Mouse (Mus musculus): ENCODE data around the gene Ppp6r2. TPM values are rescaled to one million over a fixed set of nuclear protein-coding genes. Genes with fewer than 3 reads are reported as not detected.

The Ppp6r2 gene
- total RNA-seq, 2 experiments from 2014 or later = 161 to 171 TPM

DNA sequence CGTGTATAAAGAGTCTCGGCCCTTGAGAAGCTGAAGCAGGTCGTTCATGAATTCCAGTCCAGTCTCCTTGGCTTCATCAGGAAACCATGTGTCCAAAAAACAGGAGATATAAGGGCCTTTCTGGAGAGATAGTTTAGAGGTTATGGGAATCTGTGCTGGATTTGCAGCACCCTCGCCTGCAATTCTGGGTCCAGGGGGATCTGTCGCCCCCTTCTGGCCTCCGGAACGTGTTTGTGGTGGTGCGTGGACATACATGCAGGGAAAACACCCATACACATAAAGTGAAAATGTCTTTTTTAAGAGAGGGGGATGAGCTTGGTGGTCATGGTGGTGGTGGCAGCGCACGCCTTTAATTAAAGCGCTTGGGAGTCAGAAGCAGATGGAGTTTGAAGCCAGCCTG is 104.8 kb downstream of the Ppp6r2 start:
- peak; percentile 29 for TF ChIP-seq CTCF (IDR thresholded peaks at IDR 0.05)
- intact Hi-C loops (cut with DNase I) = no loop called here
- DNase-seq (ENCODE audit: extremely low spot score in 1 of 2, low spot score in 2 of 2) = no peak
- H3K27ac ChIP-seq = no peak overlapping the region
- no peak overlapping the region for H3K4me3 ChIP-seq

GRCm38 (mm10) chr15:89321264-89321663 is 109.9 kb downstream of the Ppp6r2 start:
- no peak for DNase-seq (ENCODE audit: extremely low spot score in 1 of 2, low spot score in 2 of 2)
- intact Hi-C loops (cut with DNase I) = no loop called here
- no peak for TF ChIP-seq CTCF (IDR thresholded peaks at IDR 0.05)
- no peak overlapping the region for H3K4me3 ChIP-seq
- H3K27ac ChIP-seq = no peak overlapping the region

DNA sequence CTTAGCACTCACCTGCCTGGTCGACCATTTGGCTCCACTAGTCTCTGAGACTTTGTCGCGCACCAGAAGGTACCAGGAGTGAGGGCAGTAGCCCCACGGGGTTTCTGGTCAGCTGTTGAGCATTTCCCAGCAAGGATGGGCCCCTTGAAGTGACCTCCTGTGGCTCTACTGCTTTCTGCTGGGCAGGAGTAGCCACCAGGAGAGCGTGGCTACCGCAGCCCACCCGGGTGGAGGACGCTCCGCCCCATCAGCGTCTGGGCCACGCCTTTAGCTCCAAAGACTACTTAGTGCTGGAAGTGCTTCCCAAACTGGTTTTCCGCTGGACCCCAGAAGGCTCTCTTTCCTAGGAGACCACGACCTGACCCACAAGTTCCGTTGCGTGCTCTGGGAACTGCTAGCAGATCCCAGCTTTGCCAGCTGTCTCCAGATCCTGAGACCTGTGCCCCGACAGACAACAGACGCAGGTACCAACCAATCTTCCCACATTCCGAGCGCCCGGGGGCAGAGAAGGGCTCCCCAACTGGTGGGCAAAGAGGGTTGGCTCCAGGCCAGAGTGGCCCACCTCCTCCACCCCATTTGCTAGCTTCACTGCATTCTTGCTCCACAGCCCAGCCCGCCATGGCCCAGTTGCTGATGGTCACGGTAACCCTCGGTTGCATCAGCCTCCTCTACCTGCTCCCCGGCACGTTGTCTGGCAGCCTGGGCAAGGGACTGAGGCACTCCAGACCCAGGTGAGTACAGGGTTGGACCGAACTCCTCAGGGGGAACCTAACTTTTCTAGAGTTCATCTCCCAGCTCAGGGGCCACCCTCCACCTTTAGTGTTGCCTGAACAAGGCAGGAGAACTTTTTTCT is 111.5 kb downstream of the Ppp6r2 start, which contains the start of gene Adm2:
Adm2 (plus strand) TSS at position 51 of the 853 bp plus-strand sequence.
- TF ChIP-seq CTCF (IDR thresholded peaks at IDR 0.05) = no peak
- intact Hi-C loops (cut with DNase I) = no loop called here
- Histone ChIP-seq H3K4me3 (no peak within 1 kb of the TSS), H3K27ac (no peak within 1 kb of the TSS)
- no peak for DNase-seq (ENCODE audit: extremely low spot score in 1 of 2, low spot score in 2 of 2)

GRCm38 (mm10) chr15:89323656-89324055 is 112.3 kb downstream of the Ppp6r2 start:
- H3K4me3 ChIP-seq = no peak overlapping the region
- DNase-seq (ENCODE audit: extremely low spot score in 1 of 2, low spot score in 2 of 2) = no peak
- TF ChIP-seq CTCF (IDR thresholded peaks at IDR 0.05) = no peak
- intact Hi-C loops (cut with DNase I) = no loop called here
- no peak overlapping the region for H3K27ac ChIP-seq

- no peak for TF ChIP-seq CTCF (IDR thresholded peaks at IDR 0.05)
- no peak overlapping the region for H3K4me3 ChIP-seq
- no peak for DNase-seq (ENCODE audit: extremely low spot score in 1 of 2, low spot score in 2 of 2)
- intact Hi-C loops (cut with DNase I) = no loop called here
- H3K27ac ChIP-seq = no peak overlapping the region
Measured at GRCm38 (mm10) chr15:89326441-89326840, 115.1 kb downstream of the Ppp6r2 start.

DNA sequence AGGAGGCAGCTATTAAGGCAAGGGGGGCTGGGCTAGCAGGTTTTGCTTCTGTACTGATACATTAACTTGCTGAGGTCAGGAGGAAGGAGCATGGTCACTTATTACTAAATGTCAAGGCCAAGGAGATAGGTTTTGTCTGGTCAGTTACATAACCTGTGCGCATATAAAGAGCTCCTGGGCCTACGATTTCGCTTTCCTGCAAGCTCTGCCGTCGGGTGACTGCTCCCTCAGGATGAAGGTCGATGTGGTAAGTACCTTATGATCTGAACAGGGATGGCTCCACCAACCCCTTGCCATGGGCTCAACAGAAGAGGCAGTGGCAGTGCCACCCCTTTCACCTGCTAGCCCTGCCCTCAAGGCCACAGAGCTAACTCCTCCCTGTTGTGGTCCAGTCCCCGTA is 122.9 kb downstream of the Ppp6r2 start, which contains the start of gene Miox:
Miox (plus strand) TSS at position 128 of the 400 bp plus-strand sequence.
- no peak within 1 kb of the TSS for H3K4me3 ChIP-seq
- intact Hi-C loops (cut with DNase I) = no loop called here
- TF ChIP-seq CTCF (IDR thresholded peaks at IDR 0.05) = no peak
- no peak for DNase-seq (ENCODE audit: extremely low spot score in 1 of 2, low spot score in 2 of 2)
- H3K27ac ChIP-seq = no peak within 1 kb of the TSS

GRCm38 (mm10) chr15:89334774-89335537 is 123.6 kb downstream of the Ppp6r2 start:
- TF ChIP-seq CTCF (IDR thresholded peaks at IDR 0.05) = no peak
- Histone ChIP-seq H3K4me3 (no peak overlapping the region), H3K27ac (no peak overlapping the region)
- intact Hi-C loops (cut with DNase I) = no loop called here
- no peak for DNase-seq (ENCODE audit: extremely low spot score in 1 of 2, low spot score in 2 of 2)

DNA sequence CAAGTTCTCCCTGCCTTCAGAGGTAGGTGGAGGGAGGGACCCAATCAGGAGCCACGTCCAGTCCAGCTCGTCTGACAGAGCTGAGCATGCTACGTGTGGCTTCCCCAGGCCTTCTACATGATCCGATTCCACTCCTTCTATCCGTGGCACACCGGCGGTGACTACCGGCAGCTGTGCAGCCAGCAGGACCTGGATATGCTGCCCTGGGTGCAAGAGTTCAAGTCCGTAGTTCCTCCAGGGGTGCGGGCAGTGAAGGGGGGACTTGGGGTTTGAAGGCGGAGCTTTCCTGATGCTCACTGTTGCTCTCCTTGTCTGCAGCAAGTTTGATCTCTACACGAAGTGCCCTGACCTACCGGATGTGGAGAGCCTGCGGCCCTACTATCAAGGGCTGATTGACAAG is 125.1 kb downstream of the Ppp6r2 start:
- no peak overlapping the region for H3K27ac ChIP-seq
- TF ChIP-seq CTCF (IDR thresholded peaks at IDR 0.05) = no peak
- no peak for DNase-seq (ENCODE audit: extremely low spot score in 1 of 2, low spot score in 2 of 2)
- H3K4me3 ChIP-seq = no peak overlapping the region
- intact Hi-C loops (cut with DNase I) = no loop called here

Small RNA genes within 50 kb of the gene (microRNA-seq; reads per million reads assigned to microRNA genes)
- gene Mir6958 (2.9 to 4.5 reads per million in 2 experiments), gene Mir6959 (6.6 to 7.4 reads per million in 2 experiments), gene Mir7118 (0.72 to 0.73 reads per million in 2 experiments)

Other genes with a start within 250 kb of the Ppp6r2 start
- gene Mlc1, start 232.5 kb upstream of the Ppp6r2 start, total RNA-seq (2021) = 100 to 1,000 TPM; 107 TPM
- gene Mov10l1, start 228.6 kb upstream of the Ppp6r2 start, total RNA-seq (2021) = not detected
- 100 to 1,000 TPM in 1 of 2 experiments, 10 to 100 TPM in 1; 99.1 to 121 TPM for gene Panx2, start 151.8 kb upstream of the Ppp6r2 start, total RNA-seq (2021)
- 10 to 100 TPM; 17.5 to 20.5 TPM for gene Trabd, start 136.4 kb upstream of the Ppp6r2 start, total RNA-seq (2021)
- gene Selenoo, start 122.5 kb upstream of the Ppp6r2 start, total RNA-seq (2021) = 10 to 100 TPM; 21.1 to 21.3 TPM
- 10 to 100 TPM; 34.7 to 35.3 TPM for gene Tubgcp6, start 88.4 kb upstream of the Ppp6r2 start, total RNA-seq (2021)
- 10 to 100 TPM; 16.8 to 17.3 TPM for gene Hdac10, start 82.9 kb upstream of the Ppp6r2 start, total RNA-seq (2021)
- 1 to 10 TPM; 8.3 to 9.3 TPM for gene Mapk12, start 70.8 kb upstream of the Ppp6r2 start, total RNA-seq (2021)
- gene Mapk11, start 61.9 kb upstream of the Ppp6r2 start, total RNA-seq (2021) = 10 to 100 TPM; 61.8 to 63.5 TPM
- 10 to 100 TPM; 49.4 to 53.3 TPM for gene Plxnb2, start 30.8 kb upstream of the Ppp6r2 start, total RNA-seq (2021)
- gene Dennd6b, start 15.1 kb upstream of the Ppp6r2 start, total RNA-seq (2021) = 10 to 100 TPM; 52.2 to 53.9 TPM
- gene Sbf1, start 103.8 kb downstream of the Ppp6r2 start, total RNA-seq (2021) = 100 to 1,000 TPM; 244 to 245 TPM
- gene Adm2, start 111.2 kb downstream of the Ppp6r2 start, total RNA-seq (2021) = not detected
- gene Miox, start 122.8 kb downstream of the Ppp6r2 start, total RNA-seq (2021) = not detected
- 10 to 100 TPM; 18.8 to 19.8 TPM for gene Lmf2, start 144.1 kb downstream of the Ppp6r2 start, total RNA-seq (2021)
- gene Ncaph2, start 144.2 kb downstream of the Ppp6r2 start, total RNA-seq (2021) = 100 to 1,000 TPM; 108 TPM
- gene Sco2, start 162.3 kb downstream of the Ppp6r2 start, total RNA-seq (2021) = 10 to 100 TPM; 28.5 to 29.1 TPM
- 1 to 10 TPM in 1 of 2 experiments, under 1 TPM in 1; 0.77 to 2.1 TPM for gene Tymp, start 165.5 kb downstream of the Ppp6r2 start, total RNA-seq (2021)
- gene Odf3b, start 167.7 kb downstream of the Ppp6r2 start, total RNA-seq (2021) = 1 to 10 TPM; 1.1 to 1.8 TPM
- under 1 TPM; 0.35 to 0.72 TPM for gene Klhdc7b, start 173.4 kb downstream of the Ppp6r2 start, total RNA-seq (2021)
- gene Syce3, start 198.9 kb downstream of the Ppp6r2 start, total RNA-seq (2021) = not detected
- 1 to 10 TPM; 2.3 to 3.0 TPM for gene Cpt1b, start 214.3 kb downstream of the Ppp6r2 start, total RNA-seq (2021)
- 1 to 10 TPM; 2.2 to 2.7 TPM for gene C730034F03Rik, start 218.0 kb downstream of the Ppp6r2 start, total RNA-seq (2021)
- not detected for gene Gm44502, start 218.1 kb downstream of the Ppp6r2 start, total RNA-seq (2021)
- 10 to 100 TPM; 42.5 to 45.2 TPM for gene Chkb, start 218.4 kb downstream of the Ppp6r2 start, total RNA-seq (2021)
- gene Mapk8ip2, start 242.4 kb downstream of the Ppp6r2 start, total RNA-seq (2021) = 100 to 1,000 TPM; 227 to 234 TPM

Measured in left cerebral cortex, adult 2 months (tissue).